Mouse (Mus musculus) stomach, postnatal 0 days (tissue): ENCODE results near the gene Rap1gap.

Experiments used
- CTCF ChIP-seq: IDR thresholded peaks from 2 replicates; pipeline ENCODE4 v1.5.1; 2016; ENCODE audit warnings: antibody characterized with exemption, low read depth, mild to moderate bottlenecking, moderate library complexity
- EP300 ChIP-seq: optimal IDR thresholded peaks from 2 replicates; pipeline ENCODE3; 2016; ENCODE audit warnings: antibody characterized with exemption

- TF ChIP-seq CTCF (no peak), EP300 (no peak)
Measured at GRCm38 (mm10) chr4:137661547-137661946, 3.0 kb upstream of the Rap1gap start.
